Mouse (Mus musculus) layer of hippocampus, adult 18-20 months (tissue): ENCODE data around the gene Olfr589. TPM values are rescaled to one million over a fixed set of nuclear protein-coding genes. Genes with fewer than 3 reads are reported as not detected.
"Not testable (repeated sequence)": the region's sequence is repeated elsewhere in the genome, so short reads cannot be mapped to it uniquely, and the experiment has no call there.

Experiments
- DNase-seq, 2 experiments: peaks; one replicate each; pipeline ENCODE4 v3.0.0; 2022; ENCODE audit warnings: low spot score in 2 of 2
- long read RNA-seq: library from polyadenylated mRNA; stranded (forward); transcript quantifications from one replicate; pipeline ENCODE4 v2.0.0, GENCODE M21; 2021
- total RNA-seq, 2 experiments: library from RNA; stranded (reverse); gene quantifications; 2 replicates each; pipeline ENCODE4 v1.2.3; 2021

Gene Olfr589
- not detected for total RNA-seq
- long read RNA-seq, result 0 reads

GRCm38 (mm10) chr7:103156256-103156655, at the start of gene Olfr589:
Gene Olfr589 (minus strand): TSS chr7:103156356.
- DNase-seq, result no peak

- not testable (repeated sequence) for DNase-seq
These were observed 28.3 kb upstream of the Olfr589 start, which contains the start of gene Olfr592 for GRCm38 (mm10) chr7:103184503-103184902. Gene Olfr592 (plus strand): TSS chr7:103184803.

GRCm38 (mm10) chr7:103178240-103178639, 22.1 kb upstream of the Olfr589 start, which contains the start of gene Olfr591:
Gene Olfr591 (minus strand): TSS chr7:103178340.
- DNase-seq, result no peak

- DNase-seq, result no peak
These were observed 13.5 kb upstream of the Olfr589 start for GRCm38 (mm10) chr7:103169697-103170096.

GRCm38 (mm10) chr7:103140579-103140978, 15.6 kb downstream of the Olfr589 start, which contains the start of gene Olfr588-ps1:
Gene Olfr588-ps1 (plus strand): TSS chr7:103140879.
- no peak for DNase-seq

GRCm38 (mm10) chr7:103125538-103125937, 30.6 kb downstream of the Olfr589 start, which contains the start of gene Olfr586:
Gene Olfr586 (minus strand): TSS chr7:103125638.
- DNase-seq, result no peak

- DNase-seq, result no peak
These were observed 36.8 kb downstream of the Olfr589 start for GRCm38 (mm10) chr7:103119406-103119805.

Other genes starting within 250 kb of the Olfr589 start
- gene Olfr571, start 238.8 kb downstream of the Olfr589 start, total RNA-seq, result not detected
- not detected for gene Olfr572, start 231.9 kb downstream of the Olfr589 start, total RNA-seq
- gene Olfr573-ps1, start 213.8 kb downstream of the Olfr589 start, total RNA-seq, result not detected
- gene Olfr574, start 207.9 kb downstream of the Olfr589 start, total RNA-seq, result not detected
- not detected for gene Olfr575, start 197.6 kb downstream of the Olfr589 start, total RNA-seq
- not detected for gene Olfr576, start 193.7 kb downstream of the Olfr589 start, total RNA-seq
- gene Olfr577, start 180.4 kb downstream of the Olfr589 start, total RNA-seq, result not detected
- gene Olfr578, start 167.0 kb downstream of the Olfr589 start, total RNA-seq, result not detected
- gene Olfr582, start 118.3 kb downstream of the Olfr589 start, total RNA-seq, result not detected
- gene Olfr583, start 105.1 kb downstream of the Olfr589 start, total RNA-seq, result not detected
- gene Olfr584, start 74.5 kb downstream of the Olfr589 start, total RNA-seq, result not detected
- not detected for gene Olfr585, start 58.6 kb downstream of the Olfr589 start, total RNA-seq
- gene Olfr586, start 30.7 kb downstream of the Olfr589 start, total RNA-seq, result not detected
- gene Olfr588-ps1, start 15.5 kb downstream of the Olfr589 start, total RNA-seq, result not detected
- gene Olfr591, start 22.0 kb upstream of the Olfr589 start, total RNA-seq, result not detected
- not detected for gene Olfr592, start 28.4 kb upstream of the Olfr589 start, total RNA-seq
- not detected for gene Olfr593, start 55.5 kb upstream of the Olfr589 start, total RNA-seq
- not detected for gene Olfr594, start 60.6 kb upstream of the Olfr589 start, total RNA-seq
- gene Usp17ld, start 96.1 kb upstream of the Olfr589 start, total RNA-seq, result not detected
- gene Olfr596, start 149.3 kb upstream of the Olfr589 start, total RNA-seq, result not detected
- gene Olfr597, start 160.0 kb upstream of the Olfr589 start, total RNA-seq, result not detected
- gene Olfr598, start 167.2 kb upstream of the Olfr589 start, total RNA-seq, result not detected
- not detected for gene Olfr599, start 179.6 kb upstream of the Olfr589 start, total RNA-seq
- not detected for gene Olfr600, start 193.3 kb upstream of the Olfr589 start, total RNA-seq
- not detected for gene Olfr601, start 206.3 kb upstream of the Olfr589 start, total RNA-seq
- not detected for gene Olfr603, start 229.8 kb upstream of the Olfr589 start, total RNA-seq